ENCODE assay signal across 8 mouse cellular contexts in the genomic region with DNA sequence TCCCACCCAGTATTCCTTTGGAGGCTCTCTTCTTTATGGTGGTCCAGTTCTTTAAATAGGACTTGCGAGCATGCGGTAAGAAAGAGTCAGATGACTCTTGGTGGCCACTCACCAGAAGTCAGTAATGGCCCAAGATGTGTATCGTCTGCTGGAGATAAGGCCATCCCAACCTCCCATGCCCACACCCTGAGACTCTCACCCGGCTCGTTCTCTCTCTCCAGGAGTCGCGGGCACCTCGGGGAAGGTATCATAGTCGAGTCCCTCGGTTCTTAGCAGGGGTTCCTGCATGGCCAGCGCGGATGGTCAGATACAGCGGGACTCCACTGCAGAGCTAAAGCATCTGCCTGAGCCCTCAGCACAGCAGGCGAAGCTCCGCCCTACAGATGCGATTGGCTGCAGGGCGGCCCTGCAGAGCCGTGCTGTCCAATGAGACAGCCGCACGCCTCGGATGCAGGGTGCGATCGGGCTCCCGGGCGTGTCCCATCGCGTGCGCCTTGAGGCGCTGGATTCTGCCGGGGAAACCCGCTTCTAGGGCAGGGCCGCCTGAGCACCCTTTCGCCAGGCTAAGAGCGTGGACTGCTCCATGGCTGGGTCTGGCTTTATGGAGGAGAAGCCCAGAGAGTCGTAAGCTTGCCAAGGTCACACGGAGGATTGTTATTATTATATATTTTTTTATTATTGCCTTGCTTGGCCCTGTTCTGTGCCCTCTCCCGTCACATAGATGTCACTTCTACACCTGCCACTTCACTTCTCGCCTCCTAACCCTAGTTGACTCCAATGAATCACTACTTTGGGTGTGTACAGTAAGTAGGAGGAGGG. TPM values are rescaled to one million over a fixed set of nuclear protein-coding genes. Genes with fewer than 3 reads are reported as not detected.
DNase-seq lines count a peak whose midpoint lies in the region; ATAC-seq and TF ChIP-seq lines count a peak whose summit lies in the region.

Gene Slc2a6 (minus strand): TSS at position 381 of the 819 bp plus-strand sequence.

- H3K27me3 ChIP-seq in forebrain, embryonic 11.5 days (ENCODE audit: control insufficient read depth, insufficient read depth, low read length), result no peaks in the 10 kb centered on the region
- H3K27me3 ChIP-seq in heart, embryonic 16.5 days (ENCODE audit: control insufficient read depth, insufficient read depth, low read length), result peaks cover 4% of the 10 kb centered on the region; the same call in 1 of the 2 replicates
- H3K27me3 ChIP-seq in liver, embryonic 14.5 days (ENCODE audit: control insufficient read depth, insufficient read depth, low read length), result no peaks in the 10 kb centered on the region
- H3K27me3 ChIP-seq in stomach, embryonic 15.5 days (replicated peaks), result 0 out of 2 replicates have a peak, but pooled peaks cover 8% of the 10 kb centered on the region

- no peak for TF ChIP-seq CTCF in liver, embryonic 14.5 days (IDR thresholded peaks at IDR 0.05; ENCODE audit: low read depth)

- H3K4me1 ChIP-seq in forebrain, embryonic 11.5 days (replicated peaks; ENCODE audit: control insufficient read depth, insufficient read depth, low read length), result 0 out of 2 replicates have a peak, but pooled peaks cover 2% of the 10 kb centered on the region
- no peaks in the 10 kb centered on the region for H3K4me1 ChIP-seq in heart, embryonic 16.5 days (ENCODE audit: control insufficient read depth, insufficient read depth, low read length)
- H3K4me1 ChIP-seq in liver, embryonic 14.5 days (replicated peaks; ENCODE audit: control insufficient read depth in 2 of 2, insufficient read depth in 2 of 2, low read length in 1 of 2), result 0 out of 4 replicates have a peak, but pooled peaks cover 0 to 2% of the 10 kb centered on the region in 2 experiments
- H3K4me1 ChIP-seq in stomach, embryonic 15.5 days, result 0 out of 2 replicates have a peak, but pooled peaks cover 5% of the 10 kb centered on the region

- DNase-seq in c-Kit-positive CD71-negative TER-119-negative erythroid progenitor cells, embryonic 14.5 days (ENCODE audit: low read depth), result peak; percentile 66
- DNase-seq in forebrain, embryonic 11.5 days (ENCODE audit: low spot score), result peak; percentile 91
- peak; percentile 89 to 94 for DNase-seq in kidney, postnatal 25 days
- peak; percentile 59 to 66 (median 59) for DNase-seq in liver, embryonic 14.5 days (ENCODE audit: low read depth in 3 of 3, low spot score in 3 of 3)
- peak; percentile 81 for DNase-seq in neural tube, embryonic 10.5 days (ENCODE audit: extremely low spot score, low spot score)

- peak within 1 kb of the TSS; percentile 22 for H3K4me3 ChIP-seq in forebrain, embryonic 11.5 days (ENCODE audit: low read depth, low read length)
- H3K4me3 ChIP-seq in heart, embryonic 16.5 days (ENCODE audit: low read length), result peak within 1 kb of the TSS; percentile 32
- H3K4me3 ChIP-seq in liver, embryonic 14.5 days (ENCODE audit: insufficient read depth in 1 of 2, low read depth in 2 of 2, low read length in 2 of 2), result no peak within 1 kb of the TSS
- H3K4me3 ChIP-seq in stomach, embryonic 15.5 days (replicated peaks), result peak within 1 kb of the TSS; percentile 22

- no peak for TF ChIP-seq EP300 in liver, embryonic 14.5 days (IDR thresholded peaks at IDR 0.05; ENCODE audit: low read depth)

- no peaks in the 10 kb centered on the region for H3K36me3 ChIP-seq in forebrain, embryonic 11.5 days (ENCODE audit: control insufficient read depth, insufficient read depth, low read length)
- no peaks in the 10 kb centered on the region for H3K36me3 ChIP-seq in heart, embryonic 16.5 days (ENCODE audit: control insufficient read depth, insufficient read depth)
- no peaks in the 10 kb centered on the region for H3K36me3 ChIP-seq in liver, embryonic 14.5 days (replicated peaks; ENCODE audit: control insufficient read depth, insufficient read depth, low read depth)
- no peaks in the 10 kb centered on the region for H3K36me3 ChIP-seq in stomach, embryonic 15.5 days

- WGBS in forebrain, embryonic 11.5 days, result 3% methylated on average over 38 of the region's 38 CpGs
- 2% methylated on average over 38 of the region's 38 CpGs for WGBS in heart, embryonic 16.5 days
- 2% methylated on average over 38 of the region's 38 CpGs for WGBS in liver, embryonic 14.5 days (ENCODE audit: insufficient replicate concordance)
- WGBS in stomach, embryonic 15.5 days, result 3% methylated on average over 38 of the region's 38 CpGs

- H3K9me3 ChIP-seq in forebrain, embryonic 11.5 days (ENCODE audit: control insufficient read depth, low read length), result no peaks in the 10 kb centered on the region
- no peaks in the 10 kb centered on the region for H3K9me3 ChIP-seq in heart, embryonic 16.5 days (replicated peaks; ENCODE audit: control insufficient read depth, low read length)
- H3K9me3 ChIP-seq in liver, embryonic 14.5 days (ENCODE audit: control insufficient read depth, low read length), result no peaks in the 10 kb centered on the region
- H3K9me3 ChIP-seq in stomach, embryonic 15.5 days, result no peaks in the 10 kb centered on the region

- no peak within 1 kb of the TSS for H3K27ac ChIP-seq in forebrain, embryonic 11.5 days (ENCODE audit: low read depth, low read length)
- H3K27ac ChIP-seq in heart, embryonic 16.5 days (ENCODE audit: low read length), result no peak within 1 kb of the TSS
- no peak within 1 kb of the TSS for H3K27ac ChIP-seq in liver, embryonic 14.5 days
- no peak within 1 kb of the TSS for H3K27ac ChIP-seq in stomach, embryonic 15.5 days

- H3K4me2 ChIP-seq in forebrain, embryonic 11.5 days (ENCODE audit: low read depth, low read length, severe bottlenecking), result peak within 1 kb of the TSS; percentile 56
- H3K4me2 ChIP-seq in heart, embryonic 16.5 days (ENCODE audit: low read depth, low read length), result peak within 1 kb of the TSS; percentile 63
- H3K4me2 ChIP-seq in liver, embryonic 14.5 days (ENCODE audit: low read depth), result peak within 1 kb of the TSS; percentile 8; the same call in 1 of the 2 replicates
- peak within 1 kb of the TSS; percentile 58 for H3K4me2 ChIP-seq in stomach, embryonic 15.5 days

- H3K9ac ChIP-seq in forebrain, embryonic 11.5 days (ENCODE audit: low read length), result peak within 1 kb of the TSS; percentile 20
- H3K9ac ChIP-seq in heart, embryonic 16.5 days (ENCODE audit: low read length), result 0 out of 2 replicates have a peak within 1 kb of the TSS, but pooled peaks have one; percentile 39
- H3K9ac ChIP-seq in liver, embryonic 14.5 days (replicated peaks), result no peak within 1 kb of the TSS
- no peak within 1 kb of the TSS for H3K9ac ChIP-seq in stomach, embryonic 15.5 days

- peak; percentile 100 for ATAC-seq in CD4-positive, CD25-positive, alpha-beta regulatory T cell, adult 4 months
- peak; percentile 97 for ATAC-seq in forebrain, embryonic 11.5 days (replicated peaks; ENCODE audit: low FRiP score)
- peak; percentile 95 for ATAC-seq in heart, embryonic 16.5 days (replicated peaks; ENCODE audit: extremely low read depth, insufficient read depth, low FRiP score)
- ATAC-seq in liver, embryonic 14.5 days (ENCODE audit: insufficient read depth), result peak; percentile 92
- ATAC-seq in stomach, embryonic 15.5 days (ENCODE audit: insufficient read depth, low FRiP score, low read depth), result peak; percentile 96

RNA-seq across cellular contexts. Expression of gene Slc2a6, which starts in this region (rescaled TPM):
- polyA plus RNA-seq in CD4-positive, CD25-positive, alpha-beta regulatory T cell, adult 4 months (2017; shearing (Covaris generic)), result 1 to 10 TPM; 2.4 to 5.6 TPM
- 1.3 and 2.2 TPM in 2 replicates for polyA plus RNA-seq in forebrain, embryonic 11.5 days (2014; fragmentation: Nextera tagmentation; extraction: Ambion mirVana)
- 0.64 and 0.65 TPM in 2 replicates for polyA plus RNA-seq in heart, embryonic 16.5 days (2015; fragmentation: Nextera tagmentation; extraction: Ambion mirVana)
- 0.12 and 0.17 TPM in 2 replicates for polyA plus RNA-seq in liver, embryonic 14.5 days (2012; rRNA removed)
- 0.20 TPM in 1 of 2 replicates, not detected in the other for polyA plus RNA-seq in liver, embryonic 14.5 days (2014; fragmentation: Nextera tagmentation; extraction: Ambion mirVana)
- 1.1 and 1.3 TPM in 2 replicates for polyA plus RNA-seq in stomach, embryonic 15.5 days (2015; fragmentation: Nextera tagmentation; extraction: Ambion mirVana)

Comparison
In these comparisons a context has a peak if more than half of its experiments do, and no peak if none do; other contexts are left out.
1. Peak in ATAC-seq, H3K4me3 ChIP-seq, H3K9ac ChIP-seq and H3K4me2 ChIP-seq in heart, embryonic 16.5 days; RNA of the gene not detected or under 1 TPM.
2. Peak in DNase-seq, ATAC-seq and H3K4me2 ChIP-seq in liver, embryonic 14.5 days; RNA of the gene not detected or under 1 TPM.
3. H3K4me2 ChIP-seq: peak in every context shown above with its lines; median percentile 63 in heart, embryonic 16.5 days; 58 in stomach, embryonic 15.5 days; 56 in forebrain, embryonic 11.5 days; 8 in liver, embryonic 14.5 days.
4. H3K4me3 ChIP-seq: peak in forebrain, embryonic 11.5 days (single experiment) and stomach, embryonic 15.5 days (single experiment); none in liver, embryonic 14.5 days (0 of 2).
5. Peak in every context shown above with its lines, with median percentiles within 50 percentile points of each other: ATAC-seq and DNase-seq.